Mouse (Mus musculus) olfactory bulb, adult 2 months (tissue): ENCODE data around the gene Ppp2r1b.

Experiments
- CTCF ChIP-seq: fragments of 200-500 bp; IDR thresholded peaks from 2 replicates; pipeline ENCODE4 v1.5.1; 2012; ENCODE audit warnings: low read depth, mild to moderate bottlenecking, low read length, moderate library complexity; ENCODE audit not compliant: insufficient read depth
- POLR2A ChIP-seq: fragments of 200-500 bp; IDR thresholded peaks from 2 replicates; pipeline ENCODE4 v1.6.1; 2012; ENCODE audit warnings: mild to moderate bottlenecking, low read depth, low read length, moderate library complexity; ENCODE audit not compliant: insufficient read depth

DNA sequence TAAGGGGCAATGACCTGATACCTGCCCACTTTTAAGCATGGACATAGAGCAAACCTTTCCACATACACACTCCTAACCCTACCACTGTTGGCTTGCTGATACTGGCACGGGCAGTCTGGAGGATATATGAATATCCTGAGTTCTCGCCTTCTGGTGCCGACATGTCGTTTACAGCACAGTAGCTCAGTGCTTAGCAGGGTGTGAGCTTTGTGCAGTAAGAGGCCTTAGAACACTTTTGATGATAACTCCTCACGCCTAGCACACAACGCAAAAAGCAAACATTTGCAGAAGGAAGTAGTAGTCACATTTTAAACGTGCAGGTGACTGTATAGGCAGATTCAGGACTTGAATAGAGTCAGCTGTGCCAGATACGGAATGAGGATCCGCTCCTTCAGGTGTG lies 4.7 kb downstream of the Ppp2r1b start:
- TF ChIP-seq CTCF (no peak), POLR2A (no peak)
